ENCODE assay signal across 8 mouse cellular contexts in genomic region chr6:38252766-38253735, GRCm38 (mm10). TPM values are rescaled to one million over a fixed set of nuclear protein-coding genes. Genes with fewer than 3 reads are reported as not detected.
DNase-seq lines count a peak whose midpoint lies in the region; ATAC-seq and TF ChIP-seq lines count a peak whose summit lies in the region.

No protein-coding gene starts in this region.

- DNase-seq in kidney, adult 8-10 months = no peak
- DNase-seq in frontal cortex, postnatal 36 days (ENCODE audit: low spot score in 2 of 2) = no peak
- no peak for DNase-seq in thymus, postnatal 0 days (ENCODE audit: low spot score)
- no peak for DNase-seq in adrenal gland, adult 8-10 months

- H3K9ac ChIP-seq in kidney, embryonic 15.5 days = peak overlapping the region; percentile 89
- H3K9ac ChIP-seq in heart, embryonic 16.5 days (ENCODE audit: low read length) = peak overlapping the region; percentile 89
- peak overlapping the region; percentile 32; the same call in 1 of the 2 replicates for H3K9ac ChIP-seq in liver, embryonic 15.5 days

- WGBS in kidney, embryonic 15.5 days = 3% methylated on average over 19 of the region's 19 CpGs
- 21% methylated on average over 19 of the region's 19 CpGs for WGBS in heart, embryonic 16.5 days
- WGBS in liver, embryonic 15.5 days (ENCODE audit: insufficient replicate concordance) = 17% methylated on average over 19 of the region's 19 CpGs

- no peaks in the 10 kb centered on the region for H3K27me3 ChIP-seq in kidney, embryonic 15.5 days
- H3K27me3 ChIP-seq in heart, embryonic 16.5 days (ENCODE audit: control insufficient read depth, insufficient read depth, low read length) = no peaks in the 10 kb centered on the region
- peaks cover 42% of the 10 kb centered on the region for H3K27me3 ChIP-seq in liver, embryonic 15.5 days

- no peaks in the 10 kb centered on the region for H3K36me3 ChIP-seq in kidney, embryonic 15.5 days
- H3K36me3 ChIP-seq in heart, embryonic 16.5 days (ENCODE audit: control insufficient read depth, insufficient read depth) = no peaks in the 10 kb centered on the region
- no peaks in the 10 kb centered on the region for H3K36me3 ChIP-seq in liver, embryonic 15.5 days (replicated peaks)

- H3K9me3 ChIP-seq in kidney, embryonic 15.5 days (replicated peaks) = no peaks in the 10 kb centered on the region
- no peaks in the 10 kb centered on the region for H3K9me3 ChIP-seq in heart, embryonic 16.5 days (replicated peaks; ENCODE audit: control insufficient read depth, low read length)
- no peaks in the 10 kb centered on the region for H3K9me3 ChIP-seq in liver, embryonic 15.5 days (replicated peaks)

- no peak for TF ChIP-seq POLR2A in bone marrow macrophage, adult 2 months (IDR thresholded peaks at IDR 0.05; ENCODE audit: borderline replicate concordance, low read depth, low read length)

- peak overlapping the region; percentile 91 for H3K27ac ChIP-seq in kidney, embryonic 15.5 days
- no peak overlapping the region for H3K27ac ChIP-seq in bone marrow macrophage, adult 2 months (ENCODE audit: insufficient read depth, low read depth, low read length)
- H3K27ac ChIP-seq in heart, embryonic 16.5 days (ENCODE audit: low read length) = no peak overlapping the region; the same call in 1 of the 2 replicates
- H3K27ac ChIP-seq in liver, embryonic 15.5 days (replicated peaks) = no peak overlapping the region

- peak overlapping the region; percentile 88 for H3K4me3 ChIP-seq in kidney, embryonic 15.5 days (replicated peaks)
- H3K4me3 ChIP-seq in bone marrow macrophage, adult 2 months (ENCODE audit: insufficient read depth, low read length) = peak overlapping the region; percentile 53
- H3K4me3 ChIP-seq in heart, embryonic 16.5 days (ENCODE audit: low read length) = peak overlapping the region; percentile 88
- peak overlapping the region; percentile 65 for H3K4me3 ChIP-seq in liver, embryonic 15.5 days (replicated peaks)

- 0 out of 2 replicates have a peak, but pooled peaks have one; percentile 1 for ATAC-seq in kidney, embryonic 15.5 days (replicated peaks; ENCODE audit: low FRiP score)
- ATAC-seq in heart, embryonic 16.5 days (replicated peaks; ENCODE audit: extremely low read depth, insufficient read depth, low FRiP score) = peak; percentile 5; the same call in 1 of the 2 replicates
- ATAC-seq in liver, embryonic 15.5 days (ENCODE audit: insufficient read depth) = no peak

- no peak for TF ChIP-seq CTCF in bone marrow macrophage, adult 2 months (IDR thresholded peaks at IDR 0.05; ENCODE audit: low read depth, low read length)

- peak overlapping the region; percentile 82 for H3K4me2 ChIP-seq in kidney, embryonic 15.5 days
- H3K4me2 ChIP-seq in heart, embryonic 16.5 days (ENCODE audit: low read depth, low read length) = peak overlapping the region; percentile 95
- peak overlapping the region; percentile 90 for H3K4me2 ChIP-seq in liver, embryonic 15.5 days

- peaks cover 38% of the 10 kb centered on the region for H3K4me1 ChIP-seq in kidney, embryonic 15.5 days
- H3K4me1 ChIP-seq in bone marrow macrophage, adult 2 months (ENCODE audit: control insufficient read depth, insufficient read depth, low read length) = 0 out of 2 replicates have a peak, but pooled peaks cover 2% of the 10 kb centered on the region
- 0 out of 2 replicates have a peak, but pooled peaks cover 7% of the 10 kb centered on the region for H3K4me1 ChIP-seq in heart, embryonic 16.5 days (ENCODE audit: control insufficient read depth, insufficient read depth, low read length)
- peaks cover 13% of the 10 kb centered on the region for H3K4me1 ChIP-seq in liver, embryonic 15.5 days (replicated peaks)

RNA-seq across cellular contexts. Expression of gene D630045J12Rik, which starts 0.8 kb away (rescaled TPM):
- 6.7 and 7.8 TPM in 2 replicates for polyA plus RNA-seq in kidney, embryonic 15.5 days (2015; fragmentation: Nextera tagmentation; extraction: Ambion mirVana)
- 0.11 and 0.20 TPM in 2 replicates for polyA plus RNA-seq in bone marrow macrophage, adult 2 months (2012; ENCODE audit: insufficient read depth, insufficient read length, missing spikeins)
- 1.3 TPM in 2 replicates for polyA plus RNA-seq in heart, embryonic 16.5 days (2015; fragmentation: Nextera tagmentation; extraction: Ambion mirVana)
- 0.21 and 0.22 TPM in 2 replicates for polyA plus RNA-seq in liver, embryonic 15.5 days (2015; fragmentation: Nextera tagmentation; extraction: Ambion mirVana)
- polyA plus RNA-seq in thymus, postnatal 0 days (2015; fragmentation: Nextera tagmentation; extraction: Ambion mirVana) = 0.24 and 0.35 TPM in 2 replicates
- total RNA-seq in adrenal gland, adult 8-10 months (2022) = 1 to 10 TPM; 3.5 to 7.2 (median 5.5) TPM

RNA-seq across cellular contexts. Expression of gene Zc3hav1l, which starts 46.0 kb away (rescaled TPM):
- polyA plus RNA-seq in kidney, embryonic 15.5 days (2015; fragmentation: Nextera tagmentation; extraction: Ambion mirVana) = 9.9 TPM in 2 replicates
- polyA plus RNA-seq in bone marrow macrophage, adult 2 months (2012; ENCODE audit: insufficient read depth, insufficient read length, missing spikeins) = 0.32 and 0.39 TPM in 2 replicates
- 5.2 TPM in 2 replicates for polyA plus RNA-seq in heart, embryonic 16.5 days (2015; fragmentation: Nextera tagmentation; extraction: Ambion mirVana)
- polyA plus RNA-seq in liver, embryonic 15.5 days (2015; fragmentation: Nextera tagmentation; extraction: Ambion mirVana) = 1.4 and 1.5 TPM in 2 replicates
- polyA plus RNA-seq in thymus, postnatal 0 days (2015; fragmentation: Nextera tagmentation; extraction: Ambion mirVana) = 2.5 and 2.7 TPM in 2 replicates
- total RNA-seq in adrenal gland, adult 8-10 months (2022) = 1 to 10 TPM; 3.5 to 4.7 (median 3.8) TPM

Comparison
In these comparisons a context has a peak if more than half of its experiments do, and no peak if none do; other contexts are left out.
1. H3K9ac ChIP-seq: peak in every context shown above with its lines; median percentile 89 in kidney, embryonic 15.5 days; 89 in heart, embryonic 16.5 days; 32 in liver, embryonic 15.5 days.